ENCODE assay signal across 8 mouse cellular contexts in the genomic region with DNA sequence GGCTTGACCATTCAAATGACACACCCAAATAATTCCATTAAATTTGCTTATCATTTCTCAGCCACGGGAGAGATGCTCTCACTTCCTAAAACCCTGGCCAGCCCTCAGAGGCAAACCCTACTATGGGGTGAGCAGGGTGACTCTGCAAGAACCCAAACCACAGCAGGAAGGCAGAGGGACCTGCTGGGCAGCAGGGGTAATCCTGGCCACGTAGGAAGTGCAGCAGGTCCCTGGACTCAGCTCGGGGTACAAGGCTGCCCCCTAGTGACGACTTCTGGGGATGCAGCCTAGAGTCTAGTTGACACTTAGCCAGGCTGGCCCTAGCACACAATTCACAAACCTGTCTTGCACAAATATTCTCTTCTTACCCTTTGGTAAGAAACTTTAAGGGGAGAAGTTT. TPM values are rescaled to one million over a fixed set of nuclear protein-coding genes. Genes with fewer than 3 reads are reported as not detected.
DNase-seq lines count a peak whose midpoint lies in the region; ATAC-seq and TF ChIP-seq lines count a peak whose summit lies in the region.

No protein-coding gene starts in this region.

- peaks cover 34% of the 10 kb centered on the region for H3K4me1 ChIP-seq in bone marrow macrophage, adult 2 months (ENCODE audit: control insufficient read depth, insufficient read depth, low read length)
- peaks cover 12% of the 10 kb centered on the region for H3K4me1 ChIP-seq in embryonic fibroblast, embryonic 13.5 days (ENCODE audit: control insufficient read depth, insufficient read depth, low read length)
- H3K4me1 ChIP-seq in heart, embryonic 10.5 days = peaks cover 16% of the 10 kb centered on the region
- no peaks in the 10 kb centered on the region; the same call in 1 of the 2 replicates for H3K4me1 ChIP-seq in kidney, embryonic 14.5 days (ENCODE audit: control insufficient read depth, insufficient read depth, low read length)
- peaks cover 6% of the 10 kb centered on the region; the same call in 1 of the 2 replicates for H3K4me1 ChIP-seq in limb, embryonic 14.5 days (ENCODE audit: control insufficient read depth, insufficient read depth, low read length)
- peaks cover 11% of the 10 kb centered on the region; the same call in 1 of the 2 replicates for H3K4me1 ChIP-seq in midbrain, embryonic 16.5 days (ENCODE audit: control insufficient read depth, insufficient read depth, low read length)
- no peaks in the 10 kb centered on the region; the same call in 1 of the 2 replicates for H3K4me1 ChIP-seq in spleen, adult 2 months (ENCODE audit: control insufficient read depth, insufficient read depth, insufficient read length)

- no peak overlapping the region for H3K9ac ChIP-seq in kidney, embryonic 14.5 days (ENCODE audit: low read depth, low read length)
- H3K9ac ChIP-seq in limb, embryonic 14.5 days (ENCODE audit: low read depth, low read length, severe bottlenecking) = no peak overlapping the region
- 0 out of 2 replicates have a peak overlapping the region, but pooled peaks have one; percentile 8 for H3K9ac ChIP-seq in midbrain, embryonic 16.5 days (ENCODE audit: low read depth, low read length)

- H3K27ac ChIP-seq in bone marrow macrophage, adult 2 months (ENCODE audit: insufficient read depth, low read depth, low read length) = no peak overlapping the region
- peak overlapping the region; percentile 60 for H3K27ac ChIP-seq in embryonic fibroblast, embryonic 13.5 days (ENCODE audit: insufficient read depth, low read length)
- H3K27ac ChIP-seq in heart, embryonic 10.5 days = no peak overlapping the region
- H3K27ac ChIP-seq in kidney, embryonic 14.5 days (ENCODE audit: low read depth, low read length) = no peak overlapping the region
- no peak overlapping the region for H3K27ac ChIP-seq in limb, embryonic 14.5 days (replicated peaks; ENCODE audit: low read depth, low read length)
- no peak overlapping the region for H3K27ac ChIP-seq in midbrain, embryonic 16.5 days (ENCODE audit: low read length)
- H3K27ac ChIP-seq in spleen, adult 2 months (ENCODE audit: insufficient read depth, low read length) = no peak overlapping the region

- no peaks in the 10 kb centered on the region for H3K9me3 ChIP-seq in heart, embryonic 10.5 days
- H3K9me3 ChIP-seq in kidney, embryonic 14.5 days (ENCODE audit: control insufficient read depth, low read length) = no peaks in the 10 kb centered on the region
- H3K9me3 ChIP-seq in limb, embryonic 14.5 days (ENCODE audit: control insufficient read depth, low read length) = no peaks in the 10 kb centered on the region
- H3K9me3 ChIP-seq in midbrain, embryonic 16.5 days (replicated peaks; ENCODE audit: control insufficient read depth, low read length, poor library complexity, severe bottlenecking) = no peaks in the 10 kb centered on the region

- peak; percentile 73 for DNase-seq in A20 (ENCODE audit: low read depth, low spot score)
- DNase-seq in heart, embryonic 10.5 days (ENCODE audit: low spot score) = peak; percentile 80
- DNase-seq in limb, embryonic 14.5 days (ENCODE audit: low spot score) = peak; percentile 66
- DNase-seq in spleen, adult 2 months (ENCODE audit: low read depth in 1 of 2, low spot score in 2 of 2) = peak; percentile 19 to 60

- no peak overlapping the region; the same call in 1 of the 2 replicates for H3K4me2 ChIP-seq in kidney, embryonic 14.5 days (replicated peaks; ENCODE audit: low read depth, low read length)
- H3K4me2 ChIP-seq in limb, embryonic 14.5 days (replicated peaks; ENCODE audit: low read depth, low read length, severe bottlenecking) = peak overlapping the region; percentile 71
- H3K4me2 ChIP-seq in midbrain, embryonic 16.5 days (ENCODE audit: low read length) = peak overlapping the region; percentile 89

- peaks cover 20% of the 10 kb centered on the region for H3K27me3 ChIP-seq in heart, embryonic 10.5 days (ENCODE audit: insufficient read depth, poor library complexity, severe bottlenecking)
- H3K27me3 ChIP-seq in kidney, embryonic 14.5 days (ENCODE audit: control insufficient read depth, insufficient read depth, low read length) = no peaks in the 10 kb centered on the region
- peaks cover 18% of the 10 kb centered on the region for H3K27me3 ChIP-seq in limb, embryonic 14.5 days (ENCODE audit: control insufficient read depth, insufficient read depth, low read length)
- H3K27me3 ChIP-seq in midbrain, embryonic 16.5 days (ENCODE audit: control insufficient read depth, insufficient read depth, low read depth, low read length) = no peaks in the 10 kb centered on the region
- H3K27me3 ChIP-seq in spleen, adult 2 months (ENCODE audit: control insufficient read depth, insufficient read depth, low read length) = no peaks in the 10 kb centered on the region; the same call in none of the 2 replicates

- 1% methylated on average over 4 of the region's 4 CpGs for WGBS in heart, embryonic 10.5 days
- 3% methylated on average over 4 of the region's 4 CpGs for WGBS in kidney, embryonic 14.5 days
- WGBS in limb, embryonic 14.5 days = 2% methylated on average over 4 of the region's 4 CpGs
- 0% methylated on average over 4 of the region's 4 CpGs for WGBS in midbrain, embryonic 16.5 days
- WGBS in spleen, adult 2 months = 0% methylated on average over 4 of the region's 4 CpGs

- ATAC-seq in kidney, embryonic 14.5 days (ENCODE audit: low FRiP score, low TSS enrichment) = peak; percentile 53
- ATAC-seq in limb, embryonic 14.5 days (ENCODE audit: low FRiP score, low read depth) = peak; percentile 51; the same call in 1 of the 2 replicates
- ATAC-seq in midbrain, embryonic 16.5 days = peak; percentile 57; the same call in 1 of the 2 replicates

- peak; percentile 72 for TF ChIP-seq CTCF in bone marrow macrophage, adult 2 months (IDR thresholded peaks at IDR 0.05; ENCODE audit: low read depth, low read length)
- peak; percentile 90 for TF ChIP-seq CTCF in embryonic fibroblast, embryonic 13.5 days (IDR thresholded peaks at IDR 0.05; ENCODE audit: borderline replicate concordance, insufficient read depth, low read length)
- peak; percentile 73; the same call in 1 of the 2 replicates for TF ChIP-seq CTCF in spleen, adult 2 months (IDR thresholded peaks at IDR 0.05; ENCODE audit: extremely low read depth, insufficient read depth, insufficient read length, insufficient replicate concordance)

- H3K36me3 ChIP-seq in heart, embryonic 10.5 days = no peaks in the 10 kb centered on the region
- no peaks in the 10 kb centered on the region for H3K36me3 ChIP-seq in kidney, embryonic 14.5 days (ENCODE audit: control insufficient read depth, insufficient read depth, low read length)
- H3K36me3 ChIP-seq in limb, embryonic 14.5 days (ENCODE audit: control insufficient read depth, insufficient read depth, low read length) = no peaks in the 10 kb centered on the region
- no peaks in the 10 kb centered on the region for H3K36me3 ChIP-seq in midbrain, embryonic 16.5 days (ENCODE audit: control insufficient read depth, insufficient read depth, low read length)
- H3K36me3 ChIP-seq in spleen, adult 2 months (ENCODE audit: control insufficient read depth, insufficient read depth, low read length) = no peaks in the 10 kb centered on the region

- TF ChIP-seq POLR2A in bone marrow macrophage, adult 2 months (IDR thresholded peaks at IDR 0.05; ENCODE audit: borderline replicate concordance, low read depth, low read length) = no peak
- peak; percentile 37; the same call in 1 of the 2 replicates for TF ChIP-seq POLR2A in embryonic fibroblast, embryonic 13.5 days (IDR thresholded peaks at IDR 0.05; ENCODE audit: low read depth, low read length)
- TF ChIP-seq POLR2A in limb, embryonic 14.5 days (IDR thresholded peaks at IDR 0.05; ENCODE audit: borderline replicate concordance, extremely low read depth, insufficient read depth, insufficient read length) = no peak
- no peak for TF ChIP-seq POLR2A in spleen, adult 2 months (IDR thresholded peaks at IDR 0.05; ENCODE audit: low read depth, low read length)

- peak overlapping the region; percentile 35 for H3K4me3 ChIP-seq in bone marrow macrophage, adult 2 months (ENCODE audit: insufficient read depth, low read length)
- peak overlapping the region; percentile 58 for H3K4me3 ChIP-seq in embryonic fibroblast, embryonic 13.5 days (ENCODE audit: insufficient read depth, low read length)
- peak overlapping the region; percentile 41 for H3K4me3 ChIP-seq in heart, embryonic 10.5 days
- no peak overlapping the region; the same call in 1 of the 2 replicates for H3K4me3 ChIP-seq in kidney, embryonic 14.5 days (ENCODE audit: low read length)
- peak overlapping the region; percentile 29 for H3K4me3 ChIP-seq in limb, embryonic 14.5 days (replicated peaks; ENCODE audit: low read length)
- peak overlapping the region; percentile 44 for H3K4me3 ChIP-seq in midbrain, embryonic 16.5 days (ENCODE audit: low read depth, low read length)
- H3K4me3 ChIP-seq in spleen, adult 2 months (ENCODE audit: extremely low read depth, insufficient read depth, insufficient read length) = 0 out of 2 replicates have a peak overlapping the region, but pooled peaks have one; percentile 3

RNA-seq across cellular contexts. Expression of a gene that starts 2.7 kb away (rescaled TPM):
- polyA plus RNA-seq in bone marrow macrophage, adult 2 months (2012; ENCODE audit: insufficient read depth, insufficient read length, missing spikeins) = 0.19 and 0.47 TPM in 2 replicates
- 10.6 and 27.1 TPM in 2 replicates for polyA plus RNA-seq in embryonic fibroblast, embryonic 13.5 days (2011; ENCODE audit: insufficient read length, low read depth, missing spikeins)
- polyA plus RNA-seq in heart, embryonic 10.5 days (2016; fragmentation: Nextera tagmentation; extraction: Ambion mirVana) = 0.20 and 0.37 TPM in 2 replicates
- 0.33 and 0.60 TPM in 2 replicates for polyA plus RNA-seq in kidney, embryonic 14.5 days (2014; fragmentation: Nextera tagmentation; extraction: Ambion mirVana)
- 1.2 and 1.6 TPM in 2 replicates for polyA plus RNA-seq in limb, embryonic 14.5 days (2012; rRNA removed)
- 1.4 and 1.8 TPM in 2 replicates for polyA plus RNA-seq in limb, embryonic 14.5 days (2014; fragmentation: Nextera tagmentation; extraction: Ambion mirVana)
- polyA plus RNA-seq in midbrain, embryonic 16.5 days (2015; fragmentation: Nextera tagmentation; extraction: Ambion mirVana) = 2.5 and 3.5 TPM in 2 replicates
- polyA plus RNA-seq in spleen, adult 2 months (2012; rRNA removed) = 0.19 and 0.25 TPM in 2 replicates
